Mouse (Mus musculus): ENCODE data around the gene Atg2b. TPM values are rescaled to one million over a fixed set of nuclear protein-coding genes. Genes with fewer than 3 reads are reported as not detected.

Gene Atg2b
- polyA plus RNA-seq, 1 experiment from 2014 or later, result 11.5 TPM

DNA sequence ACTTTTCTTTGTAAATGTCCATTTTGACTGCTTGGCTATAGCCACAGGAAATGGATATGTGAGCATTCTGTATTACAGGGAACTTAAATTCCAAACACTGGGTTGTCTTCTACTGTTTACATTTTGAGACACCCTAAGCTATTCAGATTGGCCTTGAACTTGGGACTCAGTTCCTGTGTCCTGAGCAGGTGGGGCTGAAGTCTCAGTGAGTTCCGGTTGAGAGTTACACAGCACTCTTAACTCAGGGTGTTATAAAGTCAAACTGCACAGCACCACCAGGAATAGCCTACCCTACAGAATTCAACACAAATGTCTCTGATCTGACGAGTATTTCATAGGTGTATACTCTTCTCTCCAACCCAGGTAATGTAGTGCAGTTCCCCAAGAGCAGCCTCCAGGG, 74.0 kb downstream of the Atg2b start:
- no peak overlapping the region for H3K4me2 ChIP-seq
- no peak for ATAC-seq (ENCODE audit: borderline replicate concordance, extremely low read depth, low FRiP score, low TSS enrichment)
- H3K4me3 ChIP-seq, result no peak overlapping the region
- WGBS, result 83% methylated on average over 2 of the region's 2 CpGs
- H3K27me3 ChIP-seq, result no peaks in the 10 kb centered on the region
- no peak overlapping the region for H3K27ac ChIP-seq
- no peaks in the 10 kb centered on the region for H3K36me3 ChIP-seq
- no peaks in the 10 kb centered on the region for H3K9me3 ChIP-seq
- H3K9ac ChIP-seq, result no peak overlapping the region
- H3K4me1 ChIP-seq, result no peaks in the 10 kb centered on the region

DNA sequence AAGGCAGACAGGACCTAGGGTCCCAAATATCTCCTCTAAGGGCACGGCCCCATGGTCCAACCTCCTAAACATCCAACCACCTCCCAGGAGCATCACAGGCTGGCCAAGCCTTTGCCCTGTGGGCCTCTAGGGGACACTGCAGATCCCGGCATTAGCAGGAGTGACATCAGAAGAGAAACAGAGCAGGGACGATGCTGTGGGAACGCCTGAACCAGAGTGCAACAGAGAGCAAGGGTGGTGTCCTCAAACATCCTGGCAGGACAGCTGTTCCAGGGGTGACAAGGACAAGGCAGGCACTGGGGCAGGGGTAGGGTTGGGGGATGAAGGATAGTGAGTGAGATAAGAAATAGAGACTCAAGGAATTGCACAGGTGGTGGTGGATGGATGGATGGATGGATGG, 78.1 kb downstream of the Atg2b start:
- H3K9ac ChIP-seq, result no peak overlapping the region
- no peaks in the 10 kb centered on the region for H3K27me3 ChIP-seq
- H3K36me3 ChIP-seq, result no peaks in the 10 kb centered on the region
- no peak for ATAC-seq (ENCODE audit: borderline replicate concordance, extremely low read depth, low FRiP score, low TSS enrichment)
- H3K4me2 ChIP-seq, result no peak overlapping the region
- H3K4me3 ChIP-seq, result no peak overlapping the region
- H3K27ac ChIP-seq, result no peak overlapping the region
- no peaks in the 10 kb centered on the region for H3K9me3 ChIP-seq
- peaks cover 3% of the 10 kb centered on the region; the same call in 1 of the 2 replicates for H3K4me1 ChIP-seq
- WGBS, result 71% methylated on average over 4 of the region's 4 CpGs

DNA sequence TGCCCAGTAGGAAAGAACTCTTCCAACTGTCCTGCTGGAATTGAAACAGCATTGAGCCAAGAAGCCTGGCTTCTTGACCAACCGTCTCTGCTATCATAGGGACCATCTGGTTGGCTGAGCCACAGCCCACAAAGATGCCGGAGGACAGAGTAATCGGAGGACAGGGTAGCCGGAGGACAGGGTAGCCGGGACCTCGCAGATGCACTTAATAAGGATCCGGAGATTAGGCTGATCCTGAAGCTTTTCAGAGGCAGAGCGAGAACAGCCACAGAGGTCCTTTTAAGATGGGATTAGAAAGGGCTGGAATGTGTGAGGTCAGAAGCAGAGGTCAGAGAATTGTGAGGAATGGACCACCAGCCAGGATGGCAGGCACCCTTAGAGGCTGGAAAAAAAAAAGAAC, 79.8 kb downstream of the Atg2b start:
- Histone ChIP-seq H3K9me3 (no peaks in the 10 kb centered on the region), H3K4me3 (no peak overlapping the region), H3K36me3 (no peaks in the 10 kb centered on the region), H3K9ac (no peak overlapping the region), H3K27me3 (no peaks in the 10 kb centered on the region), H3K4me2 (no peak overlapping the region), H3K4me1 (peaks cover 3% of the 10 kb centered on the region; the same call in 1 of the 2 replicates), H3K27ac (no peak overlapping the region)
- WGBS, result 35% methylated on average over 8 of the region's 8 CpGs
- ATAC-seq (ENCODE audit: borderline replicate concordance, extremely low read depth, low FRiP score, low TSS enrichment), result no peak

DNA sequence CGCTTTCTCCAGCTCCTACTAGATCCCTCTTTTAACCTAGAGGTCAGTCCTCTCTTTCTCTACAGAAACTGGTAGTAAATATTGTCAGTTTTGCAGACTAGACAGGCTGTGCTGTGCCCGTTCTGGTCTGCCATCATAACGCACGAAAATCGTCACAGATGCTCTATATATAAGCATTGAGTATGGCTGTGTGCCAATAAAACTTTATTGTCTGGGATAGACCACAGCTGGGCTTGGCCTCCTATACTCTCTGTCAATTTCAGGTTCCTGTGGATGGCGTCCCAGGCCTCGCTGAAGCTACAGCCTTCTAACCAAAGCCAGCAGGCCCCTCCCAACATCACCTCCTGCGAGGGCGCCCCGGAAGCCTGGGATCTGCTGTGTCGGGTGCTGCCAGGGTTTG, 81.1 kb downstream of the Atg2b start:
- H3K4me3 ChIP-seq, result no peak overlapping the region
- ATAC-seq (ENCODE audit: borderline replicate concordance, extremely low read depth, low FRiP score, low TSS enrichment), result no peak

DNA sequence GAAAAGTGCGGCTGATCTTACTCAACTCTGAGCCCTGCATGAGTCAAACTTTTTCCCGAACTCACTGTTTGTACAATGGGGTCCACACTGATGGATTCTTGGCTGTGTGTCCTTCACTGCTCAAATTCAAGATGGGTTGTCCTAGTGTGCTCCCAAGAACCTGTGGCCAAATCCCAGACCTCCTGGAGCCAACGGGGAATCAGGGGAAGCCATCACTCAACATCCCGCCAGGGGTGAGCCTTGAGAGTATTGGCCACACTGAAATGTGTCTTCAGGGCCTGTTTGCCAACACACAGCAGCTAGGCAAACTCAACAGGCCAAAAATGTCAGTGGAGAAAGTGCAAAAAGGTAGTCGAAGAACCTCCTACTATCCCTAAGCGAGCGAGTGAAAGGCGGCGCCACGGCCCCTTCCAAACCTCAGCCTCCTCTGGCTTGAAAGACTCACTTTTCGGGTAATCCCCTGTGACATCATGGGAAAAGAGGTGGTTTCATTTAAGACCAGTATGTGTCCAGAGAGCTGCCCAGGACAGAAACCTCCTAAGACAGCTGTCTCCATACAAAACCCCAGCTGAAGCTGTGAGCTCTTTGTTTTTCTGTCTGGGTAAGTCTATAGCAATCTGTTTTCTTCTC, 82.3 kb downstream of the Atg2b start, which contains the start of gene Bdkrb1:
TSS of gene Bdkrb1 (plus strand) at position 505 of the 630 bp plus-strand sequence.
- H3K27ac ChIP-seq, result no peak within 1 kb of the TSS
- H3K4me2 ChIP-seq, result no peak within 1 kb of the TSS
- no peaks in the 10 kb centered on the region for H3K36me3 ChIP-seq
- no peak for ATAC-seq (ENCODE audit: borderline replicate concordance, extremely low read depth, low FRiP score, low TSS enrichment)
- H3K9ac ChIP-seq, result no peak within 1 kb of the TSS
- no peaks in the 10 kb centered on the region for H3K27me3 ChIP-seq
- no peaks in the 10 kb centered on the region for H3K9me3 ChIP-seq
- no peak within 1 kb of the TSS for H3K4me3 ChIP-seq
- H3K4me1 ChIP-seq, result peaks cover 3% of the 10 kb centered on the region; the same call in 1 of the 2 replicates
- 82% methylated on average over 11 of the region's 11 CpGs for WGBS

More for the DNA sequence above, 81.1 kb downstream of the Atg2b start:
- Histone ChIP-seq H3K9me3 (no peaks in the 10 kb centered on the region), H3K4me2 (no peak overlapping the region), H3K36me3 (no peaks in the 10 kb centered on the region), H3K27ac (no peak overlapping the region), H3K4me1 (peaks cover 3% of the 10 kb centered on the region; the same call in 1 of the 2 replicates), H3K9ac (no peak overlapping the region), H3K27me3 (no peaks in the 10 kb centered on the region)
- 65% methylated on average over 11 of the region's 11 CpGs for WGBS

DNA sequence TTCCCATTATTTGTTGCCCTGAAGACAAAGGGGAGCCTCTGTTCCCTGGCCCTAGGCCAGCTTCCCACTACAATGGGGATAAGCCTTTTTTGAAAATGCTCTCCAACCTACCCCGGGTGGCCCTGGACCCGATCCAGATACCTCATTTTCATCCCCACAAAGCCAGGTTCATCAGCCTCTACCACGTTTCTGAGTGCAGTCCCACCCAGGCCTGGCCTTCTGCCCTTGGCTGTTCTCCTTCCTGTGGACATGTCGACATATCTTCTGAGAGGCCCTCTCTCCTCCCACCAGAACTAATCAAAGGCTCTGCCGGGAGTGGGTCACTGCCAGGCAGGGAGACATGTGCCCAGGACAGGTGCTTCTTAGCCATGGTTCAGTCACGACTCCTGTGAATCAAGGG, 83.4 kb downstream of the Atg2b start:
- no peak overlapping the region for H3K9ac ChIP-seq
- no peak for ATAC-seq (ENCODE audit: borderline replicate concordance, extremely low read depth, low FRiP score, low TSS enrichment)
- H3K27ac ChIP-seq, result no peak overlapping the region
- no peaks in the 10 kb centered on the region for H3K9me3 ChIP-seq
- no peaks in the 10 kb centered on the region for H3K27me3 ChIP-seq
- no peaks in the 10 kb centered on the region for H3K36me3 ChIP-seq
- H3K4me1 ChIP-seq, result peaks cover 3% of the 10 kb centered on the region; the same call in 1 of the 2 replicates
- no peak overlapping the region for H3K4me2 ChIP-seq
- 53% methylated on average over 6 of the region's 6 CpGs for WGBS
- no peak overlapping the region for H3K4me3 ChIP-seq

DNA sequence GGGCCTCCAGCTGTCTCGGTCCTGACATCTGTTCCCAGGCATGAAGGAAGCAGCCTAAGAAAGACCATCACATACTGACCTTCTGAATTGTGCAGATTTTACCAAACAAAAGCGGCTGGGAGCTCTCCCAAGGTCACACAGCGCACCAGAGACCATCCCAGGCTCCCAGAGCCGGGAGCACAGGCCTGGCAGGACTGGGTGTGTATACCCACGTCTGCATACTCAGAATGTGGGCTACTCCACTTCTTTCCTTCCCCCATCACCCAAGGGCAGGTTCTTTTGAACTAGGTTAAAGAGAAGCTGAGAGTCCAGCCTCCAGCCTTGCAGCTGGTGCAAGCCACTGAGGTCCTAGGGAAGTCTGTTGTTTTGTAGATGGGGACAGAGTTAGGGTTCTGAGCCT, 85.9 kb downstream of the Atg2b start:
- Histone ChIP-seq H3K4me2 (no peak overlapping the region), H3K27me3 (no peaks in the 10 kb centered on the region), H3K27ac (no peak overlapping the region), H3K9ac (no peak overlapping the region), H3K4me1 (no peaks in the 10 kb centered on the region), H3K36me3 (no peaks in the 10 kb centered on the region), H3K9me3 (no peaks in the 10 kb centered on the region), H3K4me3 (no peak overlapping the region)
- 51% methylated on average over 5 of the region's 5 CpGs for WGBS
- ATAC-seq (ENCODE audit: borderline replicate concordance, extremely low read depth, low FRiP score, low TSS enrichment), result no peak

DNA sequence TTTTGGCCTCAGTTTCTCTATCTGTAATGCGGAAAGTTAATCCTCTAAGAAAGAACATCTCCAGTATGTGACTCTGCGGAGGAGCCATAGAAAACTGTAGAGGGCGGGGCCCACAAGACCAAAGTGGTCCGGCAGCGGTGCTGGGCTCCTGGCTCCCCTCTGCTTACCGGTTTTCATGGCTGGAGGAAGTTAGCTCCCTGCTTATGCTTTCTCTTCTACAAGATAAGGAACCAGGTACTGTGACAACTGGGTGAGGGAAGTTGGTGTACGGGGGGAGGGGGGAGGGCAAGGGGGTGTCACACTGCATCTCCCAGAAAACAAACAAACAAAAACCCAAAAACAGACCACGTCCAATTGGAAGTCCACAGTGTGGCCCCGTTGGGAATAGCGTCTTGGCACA, 86.5 kb downstream of the Atg2b start:
- Histone ChIP-seq H3K27ac (no peak overlapping the region), H3K27me3 (no peaks in the 10 kb centered on the region), H3K4me3 (no peak overlapping the region), H3K9ac (no peak overlapping the region), H3K36me3 (no peaks in the 10 kb centered on the region), H3K4me2 (no peak overlapping the region), H3K4me1 (no peaks in the 10 kb centered on the region), H3K9me3 (no peaks in the 10 kb centered on the region)
- 72% methylated on average over 10 of the region's 10 CpGs for WGBS
- no peak for ATAC-seq (ENCODE audit: borderline replicate concordance, extremely low read depth, low FRiP score, low TSS enrichment)

DNA sequence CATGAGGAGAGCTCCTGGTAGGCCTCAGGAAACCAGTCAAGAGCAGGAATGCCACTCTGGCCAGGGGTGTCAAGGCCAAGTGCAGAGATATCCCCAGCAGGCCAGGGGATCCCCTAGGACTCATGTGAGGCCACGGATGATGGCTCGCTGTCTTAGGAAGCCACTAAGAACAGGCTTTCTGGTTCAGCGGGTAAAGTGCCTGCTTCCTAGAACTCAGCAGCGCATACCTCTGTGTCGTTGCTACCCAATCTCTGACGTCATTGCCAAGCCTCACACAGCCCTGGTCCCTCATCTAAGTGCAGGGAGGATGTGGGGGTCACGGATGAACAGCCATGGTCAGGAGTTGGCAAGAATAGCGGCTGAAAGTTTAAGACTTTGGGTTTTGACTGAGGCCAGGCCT, 87.9 kb downstream of the Atg2b start:
- no peak overlapping the region for H3K9ac ChIP-seq
- no peaks in the 10 kb centered on the region for H3K36me3 ChIP-seq
- H3K4me1 ChIP-seq, result no peaks in the 10 kb centered on the region
- no peaks in the 10 kb centered on the region for H3K27me3 ChIP-seq
- no peak overlapping the region for H3K4me3 ChIP-seq
- WGBS, result 86% methylated on average over 8 of the region's 8 CpGs
- no peaks in the 10 kb centered on the region for H3K9me3 ChIP-seq
- no peak overlapping the region for H3K4me2 ChIP-seq
- H3K27ac ChIP-seq, result no peak overlapping the region
- ATAC-seq (ENCODE audit: borderline replicate concordance, extremely low read depth, low FRiP score, low TSS enrichment), result no peak

DNA sequence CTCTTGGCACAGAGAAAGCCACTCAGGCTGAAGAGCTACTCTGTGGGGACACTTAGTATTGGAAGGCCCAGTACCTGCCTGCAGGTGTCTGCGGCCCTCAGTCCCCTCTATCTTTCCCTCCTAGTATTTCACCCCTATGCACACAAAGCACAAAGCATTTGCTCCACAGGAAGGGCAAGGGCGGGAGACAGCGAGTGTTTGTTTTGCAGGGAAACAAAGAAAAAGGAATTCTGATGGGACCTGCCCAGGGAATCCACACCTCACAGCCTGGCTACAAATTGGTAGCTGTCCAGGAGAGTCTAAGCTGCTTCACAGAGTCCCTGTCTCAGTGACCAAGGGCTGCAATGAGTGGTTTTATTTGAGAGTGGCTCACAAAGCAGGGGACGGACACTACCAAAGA, 91.5 kb downstream of the Atg2b start:
- no peaks in the 10 kb centered on the region for H3K27me3 ChIP-seq
- WGBS, result 50% methylated on average over 4 of the region's 4 CpGs
- no peak overlapping the region for H3K4me2 ChIP-seq
- ATAC-seq (ENCODE audit: borderline replicate concordance, extremely low read depth, low FRiP score, low TSS enrichment), result no peak
- no peak overlapping the region for H3K4me3 ChIP-seq
- no peaks in the 10 kb centered on the region for H3K4me1 ChIP-seq
- no peak overlapping the region for H3K9ac ChIP-seq
- no peaks in the 10 kb centered on the region for H3K36me3 ChIP-seq
- no peak overlapping the region for H3K27ac ChIP-seq
- H3K9me3 ChIP-seq, result no peaks in the 10 kb centered on the region

DNA sequence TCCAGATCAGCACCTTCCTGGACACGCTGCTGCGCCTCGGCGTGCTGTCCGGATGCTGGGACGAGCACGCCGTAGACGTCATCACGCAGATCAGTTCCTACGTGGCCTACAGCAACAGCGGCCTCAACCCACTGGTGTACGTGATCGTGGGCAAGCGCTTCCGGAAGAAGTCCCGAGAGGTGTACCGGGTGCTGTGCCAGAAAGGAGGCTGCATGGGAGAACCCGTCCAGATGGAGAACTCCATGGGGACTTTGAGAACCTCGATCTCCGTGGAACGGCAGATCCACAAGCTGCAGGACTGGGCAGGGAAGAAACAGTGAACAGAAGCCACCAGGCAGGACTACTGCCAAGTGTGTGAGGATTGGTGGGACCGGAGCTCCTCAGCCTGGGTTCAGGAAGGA, 92.7 kb downstream of the Atg2b start:
- no peak for ATAC-seq (ENCODE audit: borderline replicate concordance, extremely low read depth, low FRiP score, low TSS enrichment)
- Histone ChIP-seq H3K4me2 (no peak overlapping the region), H3K4me3 (no peak overlapping the region), H3K4me1 (no peaks in the 10 kb centered on the region), H3K27me3 (no peaks in the 10 kb centered on the region), H3K9ac (no peak overlapping the region), H3K9me3 (no peaks in the 10 kb centered on the region), H3K27ac (no peak overlapping the region), H3K36me3 (no peaks in the 10 kb centered on the region)
- 95% methylated on average over 23 of the region's 23 CpGs for WGBS

DNA sequence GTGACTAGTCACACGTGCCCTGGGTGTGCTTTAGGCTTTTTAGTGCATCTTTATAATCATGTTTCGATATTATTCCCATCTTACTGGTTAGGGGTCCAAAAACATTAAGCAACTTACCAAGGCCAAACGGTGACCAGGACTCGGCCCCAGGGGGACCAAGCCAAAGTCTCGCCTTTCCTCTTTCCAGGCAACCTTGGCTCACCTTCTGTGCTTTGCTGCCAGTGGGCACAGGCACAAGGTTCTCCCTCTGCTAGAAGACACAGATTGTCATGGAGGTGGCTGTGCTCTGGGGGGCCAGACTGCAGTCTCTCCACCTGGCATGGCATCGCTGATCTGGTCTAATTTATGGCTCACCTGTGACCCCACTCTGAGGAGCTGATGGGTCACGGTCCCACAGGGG, 94.2 kb downstream of the Atg2b start:
- no peaks in the 10 kb centered on the region for H3K27me3 ChIP-seq
- H3K9ac ChIP-seq, result no peak overlapping the region
- no peak overlapping the region for H3K4me2 ChIP-seq
- no peaks in the 10 kb centered on the region for H3K36me3 ChIP-seq
- no peaks in the 10 kb centered on the region for H3K4me1 ChIP-seq
- no peak overlapping the region for H3K4me3 ChIP-seq
- no peak for ATAC-seq (ENCODE audit: borderline replicate concordance, extremely low read depth, low FRiP score, low TSS enrichment)
- no peaks in the 10 kb centered on the region for H3K9me3 ChIP-seq
- WGBS, result 81% methylated on average over 7 of the region's 7 CpGs
- H3K27ac ChIP-seq, result no peak overlapping the region

DNA sequence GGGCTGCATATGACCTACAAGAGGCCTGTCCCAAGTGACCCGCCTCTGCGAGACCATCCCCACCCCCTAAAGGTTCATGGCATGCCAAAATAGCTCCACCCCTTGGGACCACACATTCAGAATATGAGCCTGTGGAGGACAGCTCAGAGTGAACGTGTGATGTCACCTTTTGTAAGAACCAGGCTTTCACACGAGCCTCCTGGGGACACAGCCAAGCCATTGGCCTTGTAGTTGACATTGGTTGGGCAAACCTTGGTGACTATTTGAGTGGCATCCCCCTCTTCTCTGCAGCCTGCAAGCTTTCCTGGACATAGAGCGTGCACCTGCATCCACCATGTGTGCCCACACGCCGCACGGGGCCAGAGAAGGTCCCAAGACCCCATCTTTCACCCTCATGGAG, 97.5 kb downstream of the Atg2b start:
- H3K36me3 ChIP-seq, result no peaks in the 10 kb centered on the region
- H3K27me3 ChIP-seq, result no peaks in the 10 kb centered on the region
- WGBS, result 74% methylated on average over 8 of the region's 8 CpGs
- H3K9me3 ChIP-seq, result no peaks in the 10 kb centered on the region
- no peak overlapping the region for H3K4me2 ChIP-seq
- ATAC-seq (ENCODE audit: borderline replicate concordance, extremely low read depth, low FRiP score, low TSS enrichment), result no peak
- H3K4me3 ChIP-seq, result no peak overlapping the region
- H3K9ac ChIP-seq, result no peak overlapping the region
- peaks cover 21% of the 10 kb centered on the region for H3K4me1 ChIP-seq
- H3K27ac ChIP-seq, result no peak overlapping the region
